Mouse (Mus musculus): ENCODE data around the gene Slfn4. TPM values are rescaled to one million over a fixed set of nuclear protein-coding genes. Genes with fewer than 3 reads are reported as not detected.
"Not testable (repeated sequence)": the region's sequence is repeated elsewhere in the genome, so short reads cannot be mapped to it uniquely, and the experiment has no call there.

Gene Slfn4
- polyA plus RNA-seq, 1 experiment from 2014 or later: 0.33 TPM

- Histone ChIP-seq H3K4me2 (replicated peaks) (no peak overlapping the region), H3K9ac (no peak overlapping the region), H3K4me1 (no peaks in the 10 kb centered on the region), H3K27ac (replicated peaks) (no peak overlapping the region), H3K4me3 (replicated peaks) (no peak overlapping the region), H3K27me3 (no peaks in the 10 kb centered on the region), H3K36me3 (no peaks in the 10 kb centered on the region), H3K9me3 (replicated peaks) (no peaks in the 10 kb centered on the region)
- 84% methylated on average over 9 of the region's 9 CpGs for WGBS
- no peak for ATAC-seq (ENCODE audit: insufficient number of reproducible peaks, low FRiP score, low TSS enrichment, low read depth)
These were observed 49.2 kb downstream of the Slfn4 start for GRCm38 (mm10) chr11:83224217-83224616.

DNA sequence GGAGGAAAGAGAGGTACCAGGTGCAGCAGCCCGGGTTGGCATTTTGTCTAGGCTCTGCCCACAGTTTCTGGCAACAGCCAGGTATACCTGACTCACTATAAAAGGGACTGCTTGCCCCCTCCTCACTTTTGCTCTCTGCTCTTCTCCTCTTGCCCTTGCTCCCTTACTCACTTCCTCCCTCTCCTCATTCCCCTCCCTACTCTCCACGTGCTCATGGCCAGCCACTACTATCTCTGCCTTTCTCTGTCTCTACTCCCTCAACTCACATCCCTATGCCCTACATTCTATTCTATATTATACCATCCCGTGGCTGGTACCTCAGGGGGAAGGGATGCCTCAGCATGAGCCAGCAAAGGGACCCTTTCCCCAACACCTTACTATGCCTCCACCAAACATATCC is 49.8 kb downstream of the Slfn4 start:
- no peak overlapping the region for H3K27ac ChIP-seq (replicated peaks)
- H3K4me2 ChIP-seq (replicated peaks): no peak overlapping the region
- no peak for ATAC-seq (ENCODE audit: insufficient number of reproducible peaks, low FRiP score, low TSS enrichment, low read depth)
- H3K4me1 ChIP-seq: no peaks in the 10 kb centered on the region
- H3K27me3 ChIP-seq: no peaks in the 10 kb centered on the region
- H3K9me3 ChIP-seq (replicated peaks): no peaks in the 10 kb centered on the region
- H3K9ac ChIP-seq: no peak overlapping the region
- H3K4me3 ChIP-seq (replicated peaks): no peak overlapping the region
- WGBS: 67% methylated on average over 3 of the region's 3 CpGs
- no peaks in the 10 kb centered on the region for H3K36me3 ChIP-seq

DNA sequence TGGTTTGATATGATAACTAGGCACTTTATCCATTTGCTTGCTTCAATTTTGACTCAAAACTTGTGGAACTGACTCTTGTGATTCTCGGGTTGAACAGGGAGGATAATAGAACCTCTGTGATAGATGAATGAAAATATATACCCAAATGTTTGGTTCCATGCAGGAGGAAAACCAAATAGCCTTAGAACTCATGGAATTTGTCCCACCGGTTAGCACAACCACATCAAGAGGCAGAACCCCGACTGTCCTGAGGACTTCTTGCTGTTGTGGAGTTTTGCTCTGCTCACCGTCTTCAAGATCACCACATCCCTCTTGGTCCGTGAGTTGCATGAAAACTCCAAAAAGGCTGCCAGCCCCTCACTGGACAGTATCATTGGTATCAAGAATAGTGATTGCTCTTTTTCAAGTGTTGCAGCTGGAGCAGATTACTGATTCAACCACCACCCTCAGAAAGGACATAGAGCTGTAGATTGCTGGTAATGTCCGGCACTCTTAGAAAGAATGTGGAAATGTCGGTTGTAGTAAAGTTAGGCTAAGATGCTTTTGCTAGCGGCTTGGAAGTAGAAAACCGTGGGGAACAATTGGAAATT is 50.5 kb downstream of the Slfn4 start:
- H3K9ac ChIP-seq: no peak overlapping the region
- WGBS: 85% methylated on average over 9 of the region's 9 CpGs
- H3K27ac ChIP-seq (replicated peaks): no peak overlapping the region
- H3K4me2 ChIP-seq (replicated peaks): no peak overlapping the region
- ATAC-seq (ENCODE audit: insufficient number of reproducible peaks, low FRiP score, low TSS enrichment, low read depth): no peak
- no peaks in the 10 kb centered on the region for H3K27me3 ChIP-seq
- no peak overlapping the region for H3K4me3 ChIP-seq (replicated peaks)
- no peaks in the 10 kb centered on the region for H3K4me1 ChIP-seq
- H3K36me3 ChIP-seq: no peaks in the 10 kb centered on the region
- H3K9me3 ChIP-seq (replicated peaks): no peaks in the 10 kb centered on the region

GRCm38 (mm10) chr11:83227926-83228723 is 53.1 kb downstream of the Slfn4 start:
- ATAC-seq (ENCODE audit: insufficient number of reproducible peaks, low FRiP score, low TSS enrichment, low read depth): no peak
- no peak overlapping the region for H3K4me3 ChIP-seq (replicated peaks)
- no peaks in the 10 kb centered on the region for H3K27me3 ChIP-seq
- H3K9me3 ChIP-seq (replicated peaks): no peaks in the 10 kb centered on the region
- H3K4me2 ChIP-seq (replicated peaks): no peak overlapping the region
- 76% methylated on average over 7 of the region's 7 CpGs for WGBS
- no peak overlapping the region for H3K9ac ChIP-seq
- H3K27ac ChIP-seq (replicated peaks): no peak overlapping the region
- H3K4me1 ChIP-seq: no peaks in the 10 kb centered on the region
- H3K36me3 ChIP-seq: no peaks in the 10 kb centered on the region

- H3K4me2 ChIP-seq (replicated peaks): no peak overlapping the region
- no peaks in the 10 kb centered on the region for H3K9me3 ChIP-seq (replicated peaks)
- H3K9ac ChIP-seq: no peak overlapping the region
- H3K4me1 ChIP-seq: no peaks in the 10 kb centered on the region
- no peak overlapping the region for H3K27ac ChIP-seq (replicated peaks)
- 61% methylated on average over 3 of the region's 3 CpGs for WGBS
- H3K4me3 ChIP-seq (replicated peaks): no peak overlapping the region
- H3K36me3 ChIP-seq: no peaks in the 10 kb centered on the region
- no peaks in the 10 kb centered on the region for H3K27me3 ChIP-seq
- no peak for ATAC-seq (ENCODE audit: insufficient number of reproducible peaks, low FRiP score, low TSS enrichment, low read depth)
These were observed 56.0 kb downstream of the Slfn4 start for GRCm38 (mm10) chr11:83230966-83231365.

GRCm38 (mm10) chr11:83233621-83234020 is 58.6 kb downstream of the Slfn4 start:
- not testable (repeated sequence) for H3K4me1 ChIP-seq; H3K27me3 ChIP-seq; ATAC-seq (ENCODE audit: insufficient number of reproducible peaks, low FRiP score, low TSS enrichment, low read depth); H3K4me2 ChIP-seq (replicated peaks); H3K4me3 ChIP-seq (replicated peaks); H3K9ac ChIP-seq; H3K36me3 ChIP-seq; H3K27ac ChIP-seq (replicated peaks); H3K9me3 ChIP-seq (replicated peaks)
- 33% methylated on average over 5 of the region's 5 CpGs for WGBS

DNA sequence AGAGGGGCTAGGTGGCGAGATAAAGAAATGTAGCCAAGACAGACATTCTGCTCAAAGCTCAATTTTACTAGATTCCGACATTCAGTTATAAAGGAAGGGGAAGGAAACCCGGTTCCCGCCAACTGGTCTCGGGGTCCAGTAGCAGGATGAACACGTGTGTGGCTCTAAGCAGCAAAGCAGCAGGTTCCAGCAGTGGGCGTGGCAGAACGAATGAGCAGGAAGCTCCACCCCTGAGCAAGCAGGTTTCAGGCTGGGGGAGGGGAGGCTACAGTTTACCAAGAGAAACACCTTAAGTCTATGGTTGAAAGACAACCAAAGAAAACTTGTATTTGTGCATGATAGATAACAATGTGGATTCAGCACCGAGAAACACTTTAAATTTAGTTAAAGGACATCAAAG is 62.4 kb downstream of the Slfn4 start:
- not testable (repeated sequence) for H3K4me1 ChIP-seq; H3K36me3 ChIP-seq; H3K4me3 ChIP-seq (replicated peaks); H3K27ac ChIP-seq (replicated peaks); H3K9ac ChIP-seq; H3K27me3 ChIP-seq; H3K9me3 ChIP-seq (replicated peaks); ATAC-seq (ENCODE audit: insufficient number of reproducible peaks, low FRiP score, low TSS enrichment, low read depth); H3K4me2 ChIP-seq (replicated peaks)
- WGBS: 81% methylated on average over 9 of the region's 9 CpGs

GRCm38 (mm10) chr11:83238389-83238788 is 63.4 kb downstream of the Slfn4 start:
- no peak for ATAC-seq (ENCODE audit: insufficient number of reproducible peaks, low FRiP score, low TSS enrichment, low read depth)
- Histone ChIP-seq H3K9ac (no peak overlapping the region), H3K4me1 (no peaks in the 10 kb centered on the region), H3K4me3 (replicated peaks) (no peak overlapping the region), H3K27ac (replicated peaks) (no peak overlapping the region), H3K9me3 (replicated peaks) (no peaks in the 10 kb centered on the region), H3K36me3 (no peaks in the 10 kb centered on the region), H3K4me2 (replicated peaks) (no peak overlapping the region), H3K27me3 (no peaks in the 10 kb centered on the region)
- 82% methylated on average over 2 of the region's 2 CpGs for WGBS

GRCm38 (mm10) chr11:83239811-83240210 is 64.8 kb downstream of the Slfn4 start:
- H3K9ac ChIP-seq: no peak overlapping the region
- ATAC-seq (ENCODE audit: insufficient number of reproducible peaks, low FRiP score, low TSS enrichment, low read depth): no peak
- 22% methylated on average over 2 of the region's 2 CpGs for WGBS
- no peaks in the 10 kb centered on the region for H3K27me3 ChIP-seq
- H3K9me3 ChIP-seq (replicated peaks): no peaks in the 10 kb centered on the region
- H3K4me3 ChIP-seq (replicated peaks): no peak overlapping the region
- H3K36me3 ChIP-seq: no peaks in the 10 kb centered on the region
- H3K4me1 ChIP-seq: no peaks in the 10 kb centered on the region
- H3K4me2 ChIP-seq (replicated peaks): no peak overlapping the region
- no peak overlapping the region for H3K27ac ChIP-seq (replicated peaks)

Other genes with a start within 250 kb of the Slfn4 start
- 2.6 and 2.7 TPM in 2 replicates for gene Slfn5, start 223.8 kb upstream of the Slfn4 start, polyA plus RNA-seq (2015; fragmentation: Nextera tagmentation; extraction: Ambion mirVana)
- 14.9 and 15.0 TPM in 2 replicates for gene Slfn9, start 183.4 kb upstream of the Slfn4 start, polyA plus RNA-seq (2015; fragmentation: Nextera tagmentation; extraction: Ambion mirVana)
- gene Slfn8, start 154.4 kb upstream of the Slfn4 start, polyA plus RNA-seq (2015; fragmentation: Nextera tagmentation; extraction: Ambion mirVana): 0.76 and 1.0 TPM in 2 replicates
- gene Slfn2, start 110.1 kb upstream of the Slfn4 start, polyA plus RNA-seq (2015; fragmentation: Nextera tagmentation; extraction: Ambion mirVana): 6.5 and 8.5 TPM in 2 replicates
- gene Slfn1, start 58.3 kb upstream of the Slfn4 start, polyA plus RNA-seq (2015; fragmentation: Nextera tagmentation; extraction: Ambion mirVana): 0.61 and 0.83 TPM in 2 replicates
- 1.5 and 2.1 TPM in 2 replicates for gene Slfn3, start 16.1 kb downstream of the Slfn4 start, polyA plus RNA-seq (2015; fragmentation: Nextera tagmentation; extraction: Ambion mirVana)
- gene Slfn14, start 111.5 kb downstream of the Slfn4 start, polyA plus RNA-seq (2015; fragmentation: Nextera tagmentation; extraction: Ambion mirVana): 0.05 and 0.14 TPM in 2 replicates
- 47.3 and 53.9 TPM in 2 replicates for gene Ap2b1, start 123.8 kb downstream of the Slfn4 start, polyA plus RNA-seq (2015; fragmentation: Nextera tagmentation; extraction: Ambion mirVana)
- gene Pex12, start 127.4 kb downstream of the Slfn4 start, polyA plus RNA-seq (2015; fragmentation: Nextera tagmentation; extraction: Ambion mirVana): 14.1 and 14.4 TPM in 2 replicates
- gene Rasl10b, start 234.0 kb downstream of the Slfn4 start, polyA plus RNA-seq (2015; fragmentation: Nextera tagmentation; extraction: Ambion mirVana): 3.2 and 3.9 TPM in 2 replicates

Data from embryonic facial prominence, embryonic 15.5 days (tissue).